Mouse (Mus musculus): ENCODE measurements around the gene Rpap3.

GRCm38 (mm10) chr15:97746748-97747147, 41.1 kb upstream of the Rpap3 start:
- TF ChIP-seq POLR2AphosphoS2 (IDR thresholded peaks at IDR 0.05; ENCODE audit: low read length) (no peak), E2F4 (IDR thresholded peaks at IDR 0.05; ENCODE audit: borderline replicate concordance, low read depth, low read length) (no peak), CTCF (IDR thresholded peaks at IDR 0.05 in 2 of 3, conservative IDR thresholded peaks at IDR 0.05 in 1 of 3; ENCODE audit: control insufficient read depth in 1 of 3, insufficient read depth in 1 of 3, low read depth in 2 of 3, low read length in 3 of 3, poor library complexity in 1 of 3, severe bottlenecking in 1 of 3) (no peak), CHD1 (IDR thresholded peaks at IDR 0.05; ENCODE audit: low read depth, low read length) (no peak), EP300 (IDR thresholded peaks at IDR 0.05; ENCODE audit: low read depth in 1 of 2, low read length in 2 of 2) (peak; percentile 71 to 92; a peak in 3 of 4 replicates), KAT2A (conservative IDR thresholded peaks at IDR 0.05; ENCODE audit: low read depth, low read length) (no peak), POLR2A (IDR thresholded peaks at IDR 0.05; ENCODE audit: control insufficient read depth in 1 of 2, insufficient read depth in 1 of 2, low read depth in 1 of 2, low read length in 2 of 2, poor library complexity in 1 of 2) (peak; percentile 59 to 87; a peak in 3 of 4 replicates), POLR2AphosphoS5 (IDR thresholded peaks at IDR 0.05; ENCODE audit: borderline replicate concordance, low read depth, low read length) (no peak), ZNF384 (IDR thresholded peaks at IDR 0.05; ENCODE audit: low read depth, low read length) (no peak)
